Mouse (Mus musculus) cerebellum, adult (tissue): ENCODE data around the gene Mavs.

Experiments used
- ATAC-seq: cut with Nextera tagmentation; 2 replicates; pipeline ENCODE4 v1.9.2; 2017; ENCODE audit warnings: mild to moderate bottlenecking, moderate library complexity, mixed read lengths; ENCODE audit not compliant: insufficient number of reproducible peaks, low FRiP score, low TSS enrichment

Gene Mavs

DNA sequence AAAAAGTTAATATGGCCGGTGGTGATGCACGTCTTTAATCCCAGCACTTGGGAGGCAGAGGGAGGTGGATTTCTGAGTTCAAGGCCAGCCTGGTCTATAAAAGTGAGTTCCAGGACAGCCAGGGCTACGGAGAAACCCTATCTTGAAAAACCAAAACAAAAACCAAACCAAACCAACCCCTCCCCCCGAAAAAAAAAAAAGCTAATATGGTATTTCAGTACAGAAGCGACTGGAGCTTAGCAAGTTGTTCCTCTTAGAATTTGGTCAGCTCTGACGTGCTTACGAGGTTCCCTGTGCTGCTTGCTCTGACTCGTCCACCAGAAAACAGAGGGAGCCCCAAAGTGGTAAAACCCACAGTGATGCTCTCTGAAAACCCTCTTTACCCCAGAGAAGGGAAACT is 24.8 kb downstream of the Mavs start:
- ATAC-seq = no peak

DNA sequence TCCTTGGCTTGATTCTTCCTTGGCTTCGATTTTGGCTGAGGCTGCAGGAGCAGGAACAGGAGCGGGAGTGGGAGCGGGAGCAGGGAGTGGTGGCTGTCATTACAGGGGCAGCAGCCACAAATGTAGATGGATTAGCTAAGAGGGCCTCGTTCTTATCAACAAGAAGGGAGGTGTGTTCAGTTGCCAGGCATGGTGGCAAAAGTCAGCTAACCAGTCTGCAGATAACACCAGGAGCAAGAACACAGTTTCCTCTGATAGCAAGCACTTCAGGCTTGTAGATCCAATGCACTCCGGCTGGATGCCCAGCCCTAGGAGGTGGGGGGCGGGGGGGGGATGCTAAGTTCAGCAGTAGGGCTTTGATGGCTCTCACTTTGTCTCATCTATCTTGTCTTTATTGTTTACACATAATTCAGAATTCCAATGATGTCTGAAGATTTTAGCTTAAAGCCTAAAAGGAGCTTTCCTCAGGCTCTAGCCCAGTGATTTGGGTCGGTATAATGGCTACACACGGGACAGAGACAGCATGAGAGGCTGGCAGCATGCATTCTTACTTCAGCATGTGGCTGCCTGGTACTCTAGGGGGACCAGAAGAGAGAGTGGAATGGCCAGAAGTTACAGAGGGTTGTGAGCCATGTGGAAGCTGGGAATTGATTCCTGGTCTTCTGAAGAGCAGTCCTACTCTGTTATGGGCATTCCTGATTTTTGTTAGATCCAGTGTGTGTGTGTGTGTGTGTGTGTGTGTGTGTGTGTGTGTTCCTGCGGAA is 26.9 kb downstream of the Mavs start:
- ATAC-seq = no peak

DNA sequence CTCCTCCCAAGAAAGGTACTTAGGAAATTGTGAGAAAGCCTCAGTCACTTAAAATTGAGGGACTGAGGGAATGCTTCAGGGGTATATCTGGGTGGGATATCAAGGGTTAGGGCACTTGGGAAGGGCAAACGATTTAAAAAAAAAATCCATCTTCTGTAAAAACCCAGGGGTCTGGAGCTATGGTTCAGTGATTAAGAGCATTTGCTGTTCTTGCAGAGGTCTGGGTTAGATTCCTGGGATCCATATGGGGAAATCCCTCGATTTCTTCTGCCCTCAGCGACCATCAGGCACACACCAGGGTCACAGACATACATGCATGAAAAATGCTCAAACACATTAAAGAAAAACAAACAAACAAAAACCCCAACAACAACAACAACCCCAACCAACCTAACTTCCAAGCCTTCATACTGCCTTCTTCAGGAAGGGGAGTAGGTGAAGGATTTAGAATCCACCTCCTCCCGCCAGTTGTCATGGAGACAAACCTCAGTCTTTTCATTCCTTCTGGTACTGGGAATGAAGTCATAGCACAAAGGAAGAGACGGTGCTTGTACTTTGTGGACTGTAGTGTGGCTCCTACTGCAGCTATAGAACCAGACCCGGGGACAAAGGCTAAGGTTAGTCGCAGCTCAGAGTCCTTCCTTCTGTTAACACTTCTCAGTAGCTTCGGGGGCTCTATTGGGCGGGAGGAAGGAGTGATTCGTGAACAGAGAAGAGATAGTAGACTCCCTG is 27.8 kb downstream of the Mavs start:
- ATAC-seq = no peak; the same call in 1 of the 2 replicates

DNA sequence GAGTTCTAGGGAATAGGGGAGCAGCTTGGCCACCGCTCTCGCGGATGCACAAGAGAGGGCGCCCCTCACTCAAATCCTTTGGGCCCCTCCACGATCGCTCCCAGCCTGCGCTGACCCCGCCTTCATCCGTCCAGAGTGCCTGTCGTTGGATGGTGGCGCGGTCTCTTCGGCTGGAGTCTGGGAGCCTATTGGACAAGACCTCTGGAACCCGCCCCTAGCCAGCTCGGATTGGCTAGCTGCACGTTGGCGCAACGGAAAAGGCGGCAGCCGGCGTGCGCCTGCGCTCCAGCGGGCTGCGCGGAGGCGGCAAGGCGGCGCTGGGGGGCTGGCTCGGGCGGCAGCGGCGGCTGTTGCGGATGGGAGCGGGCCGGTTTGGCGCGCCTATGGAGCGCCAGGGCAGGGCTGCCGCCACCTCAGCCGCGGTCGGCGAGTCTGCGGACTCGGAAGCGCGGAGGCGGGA is 28.4 kb downstream of the Mavs start, which contains the start of gene Pank2:
Gene Pank2, plus strand, starts transcription at position 283 of the 460 bp plus-strand sequence.
- peak; percentile 100 for ATAC-seq

DNA sequence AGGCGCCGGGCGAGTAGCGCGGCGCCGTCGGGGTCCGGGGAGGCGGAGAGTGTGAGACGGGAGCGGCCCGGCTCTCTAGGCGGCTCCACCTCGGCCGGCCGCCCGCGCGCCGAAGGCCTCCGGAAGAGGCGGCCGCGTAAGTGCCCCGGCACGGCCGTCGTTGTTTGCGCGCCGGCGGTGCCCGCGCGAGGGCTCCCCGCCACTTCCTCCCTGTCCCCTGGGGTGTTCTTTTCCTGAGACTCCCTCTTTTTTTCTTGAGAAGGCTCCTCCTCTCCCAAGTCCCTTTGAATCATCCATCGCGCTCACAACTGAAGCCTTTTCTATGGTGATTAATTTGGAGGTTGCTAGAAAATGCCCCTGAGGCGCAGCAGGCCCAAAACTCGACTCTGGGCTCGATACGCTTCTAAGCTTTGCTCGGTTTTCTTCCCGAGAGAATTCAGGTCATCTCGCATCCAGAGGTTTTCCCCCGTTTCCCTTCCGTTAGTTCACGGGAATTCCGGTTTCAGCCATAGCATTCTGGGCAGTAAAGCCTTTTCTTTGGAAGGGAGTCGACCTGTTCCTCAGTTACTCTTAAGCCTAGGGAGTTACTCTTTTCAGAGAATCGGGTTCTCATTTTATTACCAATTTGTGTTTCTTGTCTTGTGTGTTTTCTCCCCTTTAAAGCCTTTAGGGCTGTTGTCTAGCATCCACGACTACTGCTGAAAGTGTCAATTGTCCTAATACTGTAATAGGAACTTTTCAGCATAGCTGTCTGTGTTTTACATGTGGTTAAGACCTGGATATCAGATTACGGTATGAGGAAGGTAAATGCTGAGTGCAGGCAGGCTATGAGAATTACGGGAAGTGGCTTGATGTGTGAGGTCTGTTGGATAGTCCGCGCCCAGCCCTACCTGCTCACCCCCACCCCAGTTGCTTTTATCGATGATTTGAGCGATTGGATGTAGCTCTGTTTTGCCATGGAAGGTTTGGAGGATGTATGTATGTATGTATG is 29.1 kb downstream of the Mavs start:
- ATAC-seq = peak; percentile 75

DNA sequence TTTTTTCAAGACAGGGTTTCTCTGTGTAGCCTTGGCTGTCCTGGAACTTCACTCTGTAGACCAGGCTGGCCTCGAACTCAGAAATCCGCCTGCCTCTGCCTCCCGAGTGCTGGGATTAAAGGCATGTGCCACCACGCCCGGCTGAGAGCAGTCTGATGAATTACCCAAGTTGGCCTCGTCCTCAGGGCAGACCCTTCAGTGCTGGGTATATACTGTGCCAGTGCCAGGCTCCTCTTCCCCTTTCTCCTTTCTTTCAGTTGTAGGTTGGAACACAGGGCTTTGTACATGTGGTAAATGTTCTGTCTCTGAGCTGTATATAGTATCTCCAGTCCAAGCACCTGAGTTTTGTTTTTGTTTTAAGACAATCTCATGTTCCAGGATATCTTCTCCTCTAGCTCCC is 30.2 kb downstream of the Mavs start:
- no peak for ATAC-seq

DNA sequence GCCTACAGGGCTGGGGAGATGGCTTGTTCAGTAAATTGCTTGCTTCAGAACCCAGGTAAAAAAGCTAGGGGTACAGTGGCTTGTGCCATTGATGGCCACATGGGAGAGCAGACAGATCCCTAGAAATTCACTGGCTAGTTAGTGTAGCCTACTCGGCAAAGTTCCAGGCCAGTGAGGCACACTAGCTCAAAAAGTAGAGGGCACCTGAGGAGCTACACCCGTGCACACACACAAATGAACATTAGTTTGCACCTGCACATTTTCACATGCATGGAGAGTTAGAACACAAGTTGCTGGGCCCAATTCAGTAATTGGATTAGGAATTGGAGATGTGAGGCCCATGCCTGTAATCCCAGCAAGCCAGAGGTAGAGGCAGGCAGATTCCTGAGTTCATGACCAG is 31.2 kb downstream of the Mavs start:
- ATAC-seq = no peak

DNA sequence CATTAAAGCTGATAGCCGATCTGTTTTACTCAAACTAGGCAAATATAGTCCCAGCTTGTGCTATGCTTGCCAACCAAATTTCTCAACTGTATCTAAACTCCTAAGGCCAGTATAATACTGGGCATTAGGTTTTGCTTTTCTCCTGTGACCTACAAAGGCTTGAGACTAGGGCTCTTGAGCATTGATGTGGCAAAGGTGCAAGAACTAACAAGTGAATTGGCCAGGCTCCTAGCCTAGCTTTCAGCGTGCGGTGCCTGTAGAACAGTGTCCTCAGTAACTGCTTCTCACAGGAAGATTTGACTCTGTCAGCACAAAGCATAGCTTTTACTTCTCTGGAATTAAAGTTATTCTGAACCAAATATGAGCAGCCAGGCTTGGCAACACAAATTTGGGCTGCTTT is 41.6 kb downstream of the Mavs start:
- ATAC-seq = no peak

DNA sequence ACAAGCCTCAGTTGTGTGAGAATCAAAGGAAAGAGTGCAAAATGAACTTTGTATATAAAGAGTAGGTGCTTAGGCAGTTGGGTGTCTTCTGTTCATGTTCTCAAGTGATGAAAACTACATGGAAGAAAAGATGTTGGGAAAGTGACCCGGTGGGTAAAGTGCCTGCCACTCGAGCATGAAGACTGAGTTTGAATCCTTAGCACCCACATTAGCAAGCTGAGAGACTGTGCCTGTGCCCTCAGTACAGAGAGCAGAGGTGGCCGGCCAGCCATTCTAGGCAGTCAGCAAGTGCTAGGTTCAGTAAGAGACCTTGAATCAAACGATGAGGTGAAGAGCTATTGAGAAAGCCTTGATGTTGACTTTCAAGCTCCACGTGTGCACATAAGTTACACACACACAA is 42.9 kb downstream of the Mavs start:
- no peak for ATAC-seq

DNA sequence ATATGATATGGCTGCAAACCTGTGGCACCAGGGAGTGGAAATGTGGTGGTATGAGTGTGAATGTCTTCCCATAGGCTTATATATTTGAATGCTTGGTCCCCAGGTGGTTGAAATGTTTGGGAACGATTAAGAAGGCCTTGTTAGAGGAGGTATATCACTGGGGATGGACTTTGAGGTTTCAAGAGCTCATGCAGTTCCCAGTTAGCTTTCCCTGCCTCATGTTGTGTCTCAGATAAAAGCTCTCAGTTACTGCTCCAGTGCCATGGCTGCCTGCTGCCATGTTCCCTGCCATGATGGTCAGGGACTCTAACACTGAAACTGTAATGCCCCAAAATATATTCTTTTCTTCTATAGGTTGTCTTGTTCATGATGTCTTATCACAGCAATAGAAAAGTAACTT is 47.7 kb downstream of the Mavs start:
- no peak for ATAC-seq

DNA sequence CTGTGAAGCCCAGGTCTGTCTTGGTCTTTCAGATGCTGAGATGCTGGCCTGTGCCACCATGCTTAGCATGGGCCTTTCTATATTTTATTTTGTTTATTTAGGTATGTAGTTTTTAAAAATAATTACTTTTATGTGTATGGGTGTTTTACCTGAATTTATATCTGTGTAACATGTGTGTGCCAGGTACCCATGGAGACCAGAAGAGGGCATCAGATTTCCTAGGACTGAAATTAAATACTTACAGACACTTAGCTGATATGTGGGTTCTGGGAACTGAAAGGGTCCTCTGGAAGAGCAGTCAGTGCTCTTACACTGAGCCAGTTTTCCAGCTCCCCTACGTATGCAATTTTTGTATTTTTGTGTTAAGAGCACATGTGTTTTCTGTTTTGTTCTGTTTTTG is 52.4 kb downstream of the Mavs start:
- no peak for ATAC-seq

DNA sequence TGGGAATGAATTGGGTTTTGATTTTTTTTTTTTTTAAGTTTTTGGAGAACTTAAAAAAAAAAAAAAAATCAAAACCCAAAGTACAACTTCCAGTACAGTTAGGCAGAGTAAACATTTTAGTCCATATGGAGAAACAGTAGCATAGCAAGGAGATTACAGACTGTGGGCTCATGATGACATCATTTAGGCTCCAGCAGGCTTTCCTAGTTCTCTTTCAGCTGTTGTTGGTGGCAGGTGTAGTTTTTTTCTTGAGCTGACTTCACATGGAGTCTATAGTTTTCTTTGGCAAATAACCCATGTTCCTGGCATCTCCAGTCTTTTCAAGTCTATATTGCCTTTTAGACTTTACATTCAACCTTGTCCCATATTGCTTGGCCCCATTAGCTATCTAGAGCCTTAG is 56.8 kb downstream of the Mavs start:
- ATAC-seq = no peak

DNA sequence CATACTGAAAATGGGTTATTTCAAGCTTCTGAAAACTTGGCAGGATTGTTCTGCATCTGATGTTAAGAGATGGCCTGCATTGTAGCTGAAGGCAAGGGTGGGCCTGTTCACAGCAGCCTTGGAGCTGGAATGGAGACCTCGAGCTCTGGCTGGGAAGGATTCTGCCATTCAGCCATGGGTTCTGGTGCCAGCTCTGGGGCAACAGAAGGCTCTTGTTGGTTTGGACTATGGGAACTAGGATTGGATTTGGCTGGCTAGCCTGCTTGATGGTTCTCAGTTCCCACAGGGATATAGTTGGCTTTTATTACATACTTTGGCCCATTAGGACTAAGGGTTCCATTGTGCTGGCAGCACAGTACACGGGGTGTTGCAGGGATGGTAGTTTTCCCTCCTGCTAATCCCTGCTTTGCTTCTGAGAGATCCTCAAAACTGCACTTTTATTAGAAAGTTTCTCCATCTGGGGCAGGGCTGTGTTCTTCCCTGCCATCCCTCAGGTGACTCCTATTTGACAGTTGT is 62.9 kb downstream of the Mavs start:
- ATAC-seq = no peak
